Mouse (Mus musculus) cortical plate, adult 2 months (tissue): Measurements from ENCODE around the gene Fem1a. TPM values are rescaled to one million over a fixed set of nuclear protein-coding genes. Genes with fewer than 3 reads are reported as not detected.

Source experiments
- H3K27ac ChIP-seq: fragments of 200-500 bp; 2 replicates; pipeline ENCODE4 v1.5.1; 2012; ENCODE audit warnings: low read length, control low read depth, inconsistent platforms; ENCODE audit not compliant: insufficient read depth
- H3K4me1 ChIP-seq: fragments of 200-500 bp; 2 replicates; pipeline ENCODE4 v1.6.1; 2011; ENCODE audit warnings: low read length; ENCODE audit not compliant: control insufficient read depth, insufficient read depth
- H3K4me3 ChIP-seq: fragments of 200-500 bp; 2 replicates; pipeline ENCODE4 v1.5.1; 2011; ENCODE audit warnings: mild to moderate bottlenecking, low read length, control low read depth; ENCODE audit not compliant: insufficient read depth
- CTCF ChIP-seq: fragments of 200-500 bp; IDR thresholded peaks from 2 replicates; pipeline ENCODE4 v1.5.1; 2011; ENCODE audit warnings: mild to moderate bottlenecking, control low read depth, low read length; ENCODE audit not compliant: insufficient read depth; ENCODE audit errors: extremely low read depth
- POLR2A ChIP-seq: fragments of 200-500 bp; IDR thresholded peaks from 2 replicates; pipeline ENCODE4 v1.6.1; 2011; ENCODE audit warnings: mild to moderate bottlenecking, low read length, control low read depth; ENCODE audit not compliant: insufficient read depth; ENCODE audit errors: extremely low read depth
- polyA plus RNA-seq: library from polyadenylated mRNA; depleted of rRNA; stranded (reverse); fragments of >200 nt; gene quantifications from 2 replicates; pipeline ENCODE4 v1.2.3, GENCODE M21; 2012; rRNA removed

The Fem1a gene
- 23.3 and 24.1 TPM in 2 replicates for polyA plus RNA-seq

DNA sequence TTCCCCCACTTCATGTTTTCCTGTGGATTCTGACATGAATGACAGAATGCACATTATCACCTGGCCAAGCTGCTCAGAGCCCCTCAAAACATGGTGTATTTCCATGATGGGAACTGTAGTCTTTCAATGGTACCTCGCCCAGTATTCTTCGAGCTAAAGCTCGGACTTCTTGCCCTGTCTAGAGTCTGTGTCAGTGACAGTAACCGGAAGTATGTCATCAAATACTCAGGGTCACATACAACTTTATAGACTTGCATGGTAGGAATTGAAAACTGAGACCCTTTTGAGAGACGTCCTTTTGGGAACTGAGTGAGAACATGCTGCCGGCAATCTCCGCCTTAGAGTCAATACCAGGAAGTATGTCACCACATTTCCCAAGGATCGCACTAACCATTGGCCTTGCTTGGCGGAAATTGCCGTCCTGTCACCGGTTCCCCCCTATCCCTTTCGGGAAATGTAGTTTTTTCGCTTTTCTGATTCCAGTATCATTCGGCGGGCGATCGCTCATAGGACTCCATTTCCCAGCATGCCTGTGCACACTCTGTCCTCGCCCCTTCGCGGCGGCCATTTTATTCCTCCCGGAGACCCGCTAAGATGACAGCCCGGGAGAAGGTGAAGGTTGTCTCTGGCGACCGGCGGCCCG, at the start of gene Fem1a:
Gene Fem1a, plus strand, starts transcription at position 572 of the 643 bp plus-strand sequence.
- peak within 1 kb of the TSS; percentile 38 for H3K27ac ChIP-seq
- TF ChIP-seq CTCF (no peak), POLR2A (peak; percentile 77)
- peaks cover 15% of the 10 kb centered on the region for H3K4me1 ChIP-seq
- H3K4me3 ChIP-seq, result peak within 1 kb of the TSS; percentile 44

DNA sequence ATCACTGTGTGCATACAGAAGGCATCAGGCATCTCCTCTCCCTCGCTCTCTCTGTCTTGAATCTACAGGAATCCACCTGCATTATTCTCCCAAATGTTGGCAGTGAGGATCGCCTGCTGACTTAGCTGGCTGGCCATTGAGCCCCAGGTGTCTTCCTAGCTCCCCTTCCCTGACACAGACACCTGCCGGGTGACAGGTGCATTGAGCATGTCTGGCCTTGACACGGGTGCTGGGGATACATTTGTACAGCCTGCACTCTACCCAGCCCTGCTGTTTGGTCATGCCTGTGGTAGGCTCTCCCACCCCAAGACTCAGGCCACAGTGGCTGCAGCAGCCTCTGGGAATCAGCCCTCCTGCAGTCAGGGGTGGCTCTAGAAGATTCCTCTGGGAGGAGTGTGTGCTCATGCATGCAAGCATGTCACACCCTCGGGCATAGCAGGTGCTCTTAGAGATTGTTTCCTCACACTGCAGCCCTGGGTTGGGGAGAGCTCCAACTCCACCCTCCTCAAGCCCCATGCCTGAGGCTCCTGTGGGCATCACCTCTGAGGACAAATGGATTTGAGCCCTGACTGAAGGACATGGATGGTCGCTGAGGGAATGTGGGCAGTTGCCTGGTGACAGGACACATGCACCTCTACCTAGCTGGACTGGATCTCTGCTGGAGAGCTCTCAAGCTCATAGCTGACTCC, 49.5 kb upstream of the Fem1a start:
- TF ChIP-seq CTCF, result no peak
- no peak for TF ChIP-seq POLR2A
- H3K4me3 ChIP-seq, result no peak overlapping the region
- H3K27ac ChIP-seq, result no peak overlapping the region
- no peaks in the 10 kb centered on the region for H3K4me1 ChIP-seq

DNA sequence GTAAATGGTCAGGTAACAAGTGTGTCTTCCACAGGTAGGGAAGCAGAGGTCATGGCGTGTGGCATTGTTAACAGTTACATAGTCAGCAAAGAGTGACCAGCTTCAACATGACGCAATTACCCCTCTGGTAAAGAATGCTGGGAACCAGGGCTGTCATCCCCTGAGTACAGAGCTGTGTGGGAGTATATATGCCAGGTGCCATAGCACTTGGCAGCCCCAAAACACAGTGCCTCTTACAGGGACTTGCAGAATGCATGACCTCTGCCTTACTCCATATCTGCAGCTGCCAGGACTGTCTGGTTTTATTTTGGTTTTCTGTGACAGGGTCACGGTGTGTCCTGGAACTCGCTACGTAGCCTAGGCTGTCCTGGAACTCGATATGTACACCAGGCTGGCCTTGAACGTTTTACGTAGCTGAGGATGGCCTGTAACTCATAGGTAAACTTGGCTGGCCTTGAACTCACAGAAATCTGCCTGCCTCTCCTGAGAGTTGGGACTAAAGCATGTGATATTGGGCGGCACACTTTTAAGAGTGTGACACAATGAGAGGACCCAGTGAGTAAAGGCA, 48.6 kb upstream of the Fem1a start:
- Histone ChIP-seq H3K27ac (no peak overlapping the region), H3K4me3 (no peak overlapping the region), H3K4me1 (no peaks in the 10 kb centered on the region)
- TF ChIP-seq CTCF (no peak), POLR2A (no peak)

DNA sequence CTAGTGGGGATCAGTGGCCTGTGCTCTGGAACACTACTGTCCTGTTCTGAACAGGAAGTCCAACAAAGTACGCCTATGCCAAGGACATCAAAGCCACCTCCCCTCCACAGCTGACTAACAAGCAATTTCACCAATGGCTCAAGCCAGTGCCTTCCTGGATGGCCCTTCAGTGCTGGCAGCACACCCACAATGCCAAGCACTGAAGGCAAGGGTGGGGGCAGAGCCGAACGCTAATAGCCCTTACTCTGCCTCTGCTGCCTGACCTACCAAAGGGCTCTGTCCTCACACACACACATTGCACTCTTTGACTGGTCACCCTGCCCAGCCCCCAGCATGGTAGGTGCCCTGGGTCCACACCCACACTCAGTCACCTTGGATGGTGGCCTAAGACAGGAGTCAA, 47.8 kb upstream of the Fem1a start:
- H3K4me3 ChIP-seq, result no peak overlapping the region
- TF ChIP-seq CTCF (no peak), POLR2A (no peak)
- no peak overlapping the region for H3K27ac ChIP-seq

DNA sequence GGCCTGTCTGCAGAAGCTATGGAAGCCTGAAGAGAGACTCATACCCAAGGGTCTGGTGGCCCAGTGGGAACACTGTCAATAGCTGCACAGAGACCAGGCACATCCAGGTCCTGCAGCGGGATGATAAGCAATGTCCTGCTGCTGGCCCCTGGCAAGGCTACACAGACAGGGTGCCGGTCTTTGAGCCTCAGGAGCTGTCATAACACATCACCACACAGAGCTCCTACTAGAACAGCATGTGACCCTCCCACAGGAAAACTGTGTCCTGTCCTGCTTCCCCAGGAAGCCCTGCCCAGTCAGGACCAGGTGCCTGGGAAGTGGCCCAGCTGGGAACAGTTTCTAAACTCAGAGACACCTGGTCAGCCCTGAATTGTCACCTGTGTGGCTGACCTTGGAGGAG, 45.5 kb upstream of the Fem1a start:
- Histone ChIP-seq H3K4me1 (0 out of 2 replicates have a peak, but pooled peaks cover 2% of the 10 kb centered on the region), H3K4me3 (no peak overlapping the region), H3K27ac (0 out of 2 replicates have a peak overlapping the region, but pooled peaks have one; percentile 8)
- TF ChIP-seq POLR2A (no peak), CTCF (no peak)

More for the DNA sequence above, 47.8 kb upstream of the Fem1a start:
- H3K4me1 ChIP-seq, result no peaks in the 10 kb centered on the region

DNA sequence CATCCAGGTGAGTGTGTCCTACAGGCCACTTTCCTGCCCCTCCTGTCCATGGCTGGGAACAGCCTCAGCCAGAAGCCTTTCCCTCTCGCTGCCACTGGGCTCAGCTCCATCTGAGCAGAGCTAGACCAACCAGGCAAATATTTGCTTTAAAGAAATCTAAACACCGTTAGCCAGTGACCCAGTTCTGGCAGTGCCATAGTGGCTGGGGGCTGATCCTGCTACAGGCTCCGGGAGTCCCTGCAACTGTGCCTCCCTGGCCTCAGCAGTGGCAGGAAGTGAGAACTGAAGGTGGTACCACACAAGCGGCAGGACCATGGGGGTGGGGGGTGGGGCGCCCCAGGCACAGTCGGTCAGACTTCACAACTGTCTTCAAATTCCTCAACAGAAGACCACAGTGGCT, 43.9 kb upstream of the Fem1a start:
- no peak overlapping the region for H3K4me3 ChIP-seq
- H3K4me1 ChIP-seq, result peaks cover 14% of the 10 kb centered on the region
- H3K27ac ChIP-seq, result no peak overlapping the region
- TF ChIP-seq POLR2A (no peak), CTCF (no peak)

DNA sequence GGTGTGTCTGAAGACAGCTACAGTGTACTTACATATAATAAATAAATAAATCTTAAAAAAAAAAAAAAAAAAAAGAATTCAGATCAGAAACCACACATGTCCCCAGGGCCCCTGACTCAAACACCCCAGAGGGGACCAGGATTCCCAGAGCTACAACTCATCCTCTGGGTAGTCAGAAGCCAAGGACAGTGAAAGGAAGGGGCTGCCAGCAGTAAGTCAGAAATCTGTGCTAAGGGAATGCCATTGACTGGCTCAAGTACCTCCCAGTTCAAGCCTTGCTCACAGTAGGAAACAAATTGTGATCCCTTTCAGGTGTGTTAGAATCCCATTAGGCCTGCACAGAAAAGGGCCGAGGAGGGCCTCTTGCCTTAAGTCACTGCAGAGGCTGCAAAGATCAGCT, 42.4 kb upstream of the Fem1a start:
- TF ChIP-seq CTCF (no peak), POLR2A (no peak)
- Histone ChIP-seq H3K27ac (no peak overlapping the region), H3K4me1 (peaks cover 18% of the 10 kb centered on the region), H3K4me3 (no peak overlapping the region)

DNA sequence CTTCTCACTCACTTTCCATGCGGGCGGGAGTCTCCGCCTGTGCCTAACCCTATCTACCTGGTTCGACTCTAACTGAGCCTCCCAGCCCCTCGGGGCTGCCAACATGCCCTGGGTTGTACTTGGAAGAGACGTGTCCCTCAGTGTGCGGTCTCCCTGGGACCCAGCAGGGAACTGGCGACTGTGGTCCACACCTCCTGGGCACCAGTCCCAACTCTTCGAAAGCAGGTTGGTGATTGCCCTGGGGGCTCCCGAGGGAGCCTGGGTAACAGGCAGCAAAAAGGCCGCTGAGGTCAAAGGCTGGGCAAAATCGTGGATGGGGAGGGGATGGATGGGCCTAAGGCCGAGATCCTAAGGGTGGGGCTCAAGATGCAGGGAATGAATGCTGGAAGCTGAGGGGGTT, 38.9 kb upstream of the Fem1a start:
- TF ChIP-seq CTCF (no peak), POLR2A (no peak)
- H3K4me1 ChIP-seq, result peaks cover 18% of the 10 kb centered on the region
- H3K4me3 ChIP-seq, result peak overlapping the region; percentile 96
- H3K27ac ChIP-seq, result no peak overlapping the region

DNA sequence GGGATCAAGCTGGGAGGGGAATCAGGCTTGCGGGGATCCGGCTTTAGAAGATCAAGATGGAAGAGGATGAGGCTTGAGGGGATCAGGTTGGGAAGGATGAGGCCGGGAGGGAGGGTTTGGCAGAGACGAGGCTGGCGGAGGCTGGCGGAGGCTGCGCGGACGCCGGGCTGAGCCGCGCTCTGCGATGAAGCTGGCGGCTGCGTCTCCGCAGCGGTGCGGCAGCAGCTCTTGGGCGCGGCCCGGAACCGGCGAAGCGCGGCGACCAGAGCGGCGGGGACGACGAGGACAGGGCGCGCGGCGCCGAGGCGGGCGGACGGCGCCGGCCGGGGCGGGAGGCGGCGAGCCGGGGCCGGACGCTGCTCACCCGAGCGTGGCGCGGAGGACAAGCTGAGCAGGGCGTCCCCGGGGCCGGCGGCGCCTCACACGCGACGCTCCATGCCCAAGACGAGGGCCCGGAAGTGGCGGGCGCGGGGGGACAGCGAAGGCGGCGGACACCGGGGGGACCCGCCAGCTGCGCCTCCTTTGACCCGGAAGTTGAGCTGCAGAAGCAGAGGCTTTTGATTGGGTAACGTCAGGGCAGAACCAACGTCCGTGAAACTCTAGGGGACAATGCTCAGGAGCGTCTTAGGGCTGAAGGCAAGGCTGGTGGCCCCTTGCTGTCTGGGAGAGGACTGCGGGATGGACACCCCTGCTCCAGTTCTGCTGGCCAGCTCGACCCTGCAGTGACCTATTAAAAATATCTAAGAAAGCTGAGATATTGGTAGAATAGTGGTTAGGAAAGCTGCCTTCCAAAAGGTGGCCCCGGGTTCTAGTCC, 38.0 kb upstream of the Fem1a start, which contains the start of gene Dpp9:
Gene Dpp9, minus strand, starts transcription at position 529 of the 815 bp plus-strand sequence.
- peak within 1 kb of the TSS; percentile 81 for H3K27ac ChIP-seq
- H3K4me3 ChIP-seq, result peak within 1 kb of the TSS; percentile 96
- no peak for TF ChIP-seq CTCF
- TF ChIP-seq POLR2A, result peak; percentile 93
- H3K4me1 ChIP-seq, result peaks cover 18% of the 10 kb centered on the region
